Mouse (Mus musculus) lung, adult 2 months (tissue): ENCODE results near the gene Cfap52.

Source experiments
- CTCF ChIP-seq: fragments of 200-500 bp; IDR thresholded peaks from 2 replicates; pipeline ENCODE4 v1.5.1; 2011; ENCODE audit warnings: mild to moderate bottlenecking, low read length, control low read depth; ENCODE audit not compliant: insufficient read depth
- POLR2A ChIP-seq: fragments of 200-500 bp; IDR thresholded peaks from 2 replicates; pipeline ENCODE4 v1.6.1; 2011; ENCODE audit warnings: low read depth, mild to moderate bottlenecking, control low read depth, low read length, borderline replicate concordance; ENCODE audit errors: extremely low read depth

GRCm38 (mm10) chr11:67903756-67904155, 61.7 kb downstream of the Cfap52 start:
- TF ChIP-seq CTCF (no peak), POLR2A (no peak)
